Mouse (Mus musculus) spleen, postnatal 36 days (tissue): ENCODE data around the gene Pdzd3.
"Not testable (repeated sequence)": the region's sequence is repeated elsewhere in the genome, so short reads cannot be mapped to it uniquely, and the experiment has no call there.

ENCODE experiments used
- DNase-seq, 2 experiments: peaks; one replicate each; pipeline ENCODE4 v3.0.0; 2022; ENCODE audit warnings: low spot score in 2 of 2, mixed read lengths in 1 of 2

The Pdzd3 gene

GRCm38 (mm10) chr9:44251314-44251713 is at the start of gene Pdzd3:
TSS of gene Pdzd3 (minus strand) at chr9:44251471.
- DNase-seq, result no peak

GRCm38 (mm10) chr9:44300001-44300400 is 48.7 kb upstream of the Pdzd3 start:
- not testable (repeated sequence) for DNase-seq

GRCm38 (mm10) chr9:44292490-44292889 is 41.2 kb upstream of the Pdzd3 start:
- peak; percentile 56 to 61 for DNase-seq

DNA sequence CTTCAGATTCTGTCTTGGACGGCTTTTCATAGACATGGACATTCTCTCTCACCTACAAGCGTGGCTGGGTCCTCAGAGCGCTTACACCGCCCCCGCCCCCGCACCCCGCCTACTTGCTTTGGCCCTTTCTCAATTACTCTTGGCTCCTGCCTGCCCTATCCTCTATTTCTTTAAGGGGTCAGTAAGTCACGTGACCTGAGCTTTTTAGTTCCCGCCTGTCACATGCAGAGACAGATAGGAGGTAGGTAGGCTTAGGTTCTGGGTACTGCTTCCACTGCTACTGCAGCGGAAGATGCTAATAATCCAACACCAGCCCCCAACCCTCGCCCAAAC is 37.7 kb upstream of the Pdzd3 start:
- no peak for DNase-seq

DNA sequence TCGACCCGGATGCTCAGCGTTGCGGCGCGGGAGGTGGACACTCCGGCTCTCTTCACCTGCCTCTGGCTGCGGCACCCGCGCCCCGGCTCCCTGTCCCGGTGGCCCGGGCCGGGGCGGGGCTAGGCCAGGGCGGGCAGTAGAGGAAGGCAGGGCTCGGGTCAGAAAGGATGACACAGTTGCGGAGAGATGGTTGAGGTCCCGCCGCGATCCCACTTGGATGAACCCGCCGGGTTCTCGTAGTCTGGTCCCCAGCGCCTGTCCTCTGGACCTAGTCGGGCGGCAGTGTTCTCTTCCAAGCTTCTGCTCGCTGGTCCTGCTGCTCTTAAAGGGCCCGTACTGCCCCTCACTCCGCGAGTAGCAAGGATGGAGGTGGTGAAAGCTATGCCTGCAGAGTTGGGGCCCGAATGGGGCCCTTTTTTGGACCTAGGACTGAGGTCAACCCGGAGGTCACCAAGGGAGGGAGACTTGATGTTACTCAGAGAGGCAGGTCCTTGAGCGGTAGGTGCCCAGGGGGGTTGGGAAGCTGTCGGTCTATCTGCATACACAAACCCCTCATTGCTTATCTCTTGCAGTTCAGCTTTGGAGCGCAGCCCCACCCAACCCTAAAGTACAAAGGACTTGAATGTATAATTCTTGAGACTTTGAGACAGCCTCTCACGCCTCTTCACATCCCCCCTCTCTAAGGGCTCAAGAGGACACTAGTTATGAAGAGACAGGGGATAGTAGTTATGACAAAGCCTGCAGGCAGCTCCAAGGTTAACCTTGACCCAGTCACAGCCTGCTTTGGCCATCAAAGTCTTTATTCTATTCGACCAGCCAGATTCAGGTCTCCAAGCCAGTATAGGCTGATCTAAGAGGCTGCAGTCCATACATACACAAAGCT is 37.0 kb upstream of the Pdzd3 start, which contains the start of gene Abcg4:
Abcg4 (minus strand) TSS at position 540 of the 883 bp plus-strand sequence.
- peak; percentile 32 to 66 for DNase-seq

- DNase-seq, result peak; percentile 19 to 24
Measured at GRCm38 (mm10) chr9:44287401-44288075, 36.3 kb upstream of the Pdzd3 start.

GRCm38 (mm10) chr9:44287003-44287400 is 35.7 kb upstream of the Pdzd3 start:
- DNase-seq, result no peak

- DNase-seq, result peak; percentile 42 to 55
Measured at GRCm38 (mm10) chr9:44286256-44286850, 35.1 kb upstream of the Pdzd3 start.

DNA sequence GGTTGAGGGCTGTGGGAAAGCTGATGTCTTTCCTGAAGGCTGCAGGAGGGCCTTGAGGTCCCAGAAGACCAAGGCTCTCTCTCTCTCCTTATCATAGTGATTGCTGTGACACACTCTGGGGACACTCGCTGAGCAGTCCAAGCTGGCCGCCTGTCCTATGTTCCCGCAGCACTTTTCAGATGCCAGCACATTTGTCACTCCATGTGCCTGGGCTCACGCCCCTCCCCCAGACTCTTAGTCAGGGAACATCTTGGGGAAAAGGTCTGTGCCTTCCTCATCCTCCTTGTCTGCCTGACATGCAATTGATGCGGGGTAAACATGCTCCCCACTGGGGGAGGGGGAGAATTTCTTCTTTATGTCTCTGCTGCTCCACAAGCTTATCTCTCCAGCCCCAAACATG is 31.9 kb upstream of the Pdzd3 start:
- no peak for DNase-seq

DNA sequence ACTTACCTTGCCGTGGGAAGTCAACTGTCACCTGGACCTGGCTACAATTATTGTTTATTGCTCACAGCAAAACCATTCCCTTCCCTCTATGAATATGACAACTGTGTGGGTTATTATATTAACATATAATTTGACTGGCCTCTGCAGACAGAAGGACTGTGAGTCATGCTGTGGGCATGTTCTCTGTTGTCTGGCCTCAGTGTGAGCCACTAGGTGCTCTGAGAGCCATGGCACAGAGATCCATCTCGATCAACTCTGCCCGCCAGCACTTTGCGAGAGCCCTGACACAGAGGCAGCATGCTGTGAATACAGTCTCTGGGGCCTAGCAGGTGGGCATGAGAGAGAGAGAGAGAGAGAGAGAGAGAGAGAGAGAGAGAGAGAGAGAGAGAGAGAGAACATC is 18.7 kb upstream of the Pdzd3 start:
- DNase-seq, result no peak

DNA sequence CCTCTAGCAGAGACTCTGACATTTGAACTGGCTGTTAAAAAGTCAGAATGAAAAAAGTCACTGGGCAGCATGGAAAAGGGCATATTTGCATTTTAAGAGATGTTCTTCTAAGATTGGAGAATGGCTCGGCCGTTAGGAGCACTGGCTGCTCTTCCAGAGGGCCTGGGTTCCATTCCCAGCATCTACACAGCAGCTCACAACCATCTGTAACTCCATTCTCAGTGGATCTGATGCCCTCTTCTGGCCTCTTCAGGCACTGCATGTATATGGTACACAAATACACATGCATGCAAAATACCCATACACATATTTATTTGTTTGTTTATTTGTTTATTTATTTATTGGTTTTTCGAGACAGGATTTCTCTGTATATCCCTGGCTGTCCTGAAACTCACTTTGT is 17.8 kb upstream of the Pdzd3 start:
- no peak for DNase-seq

- DNase-seq, result peak; percentile 23 to 34
Measured at GRCm38 (mm10) chr9:44268432-44268831, 17.2 kb upstream of the Pdzd3 start, which contains the start of gene Nlrx1. TSS of gene Nlrx1 (minus strand) at chr9:44268599.

- peak; percentile 78 to 81 for DNase-seq
Measured at GRCm38 (mm10) chr9:44268027-44268360, 16.7 kb upstream of the Pdzd3 start.

DNA sequence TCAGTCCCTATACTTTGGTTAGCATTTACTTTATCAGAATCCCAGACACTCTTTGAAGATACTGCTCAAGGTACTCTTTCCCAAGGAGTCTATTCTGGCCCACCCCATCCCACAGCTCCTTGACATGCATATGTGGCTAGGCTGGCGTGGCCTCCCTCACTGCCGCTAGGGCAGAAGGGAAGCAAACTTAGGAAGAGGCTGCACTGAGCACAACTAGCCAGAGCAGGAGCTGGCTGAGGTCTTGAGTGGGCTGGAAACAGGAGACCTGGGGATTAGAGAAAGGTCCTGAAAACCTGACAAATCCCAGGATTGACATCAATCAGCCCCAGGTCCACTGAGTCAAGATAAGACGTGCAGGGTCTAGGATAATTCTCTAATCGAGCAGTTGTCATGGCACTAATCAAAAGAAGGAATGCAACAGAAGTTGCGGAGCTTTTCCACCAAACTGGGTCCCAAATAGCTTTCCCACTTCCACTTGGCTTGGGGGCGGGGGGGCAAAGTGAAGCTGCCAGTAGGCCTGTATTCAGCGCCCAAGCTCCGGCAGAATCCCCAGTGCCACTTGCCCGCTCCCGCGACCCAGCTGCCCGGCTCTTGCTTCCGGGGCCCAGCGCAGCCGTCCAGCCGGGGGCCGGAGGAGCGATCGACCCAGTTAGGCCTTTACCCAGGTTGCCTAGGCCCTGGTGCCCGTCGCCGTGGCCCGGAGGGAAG is 16.2 kb upstream of the Pdzd3 start:
- DNase-seq, result no peak

DNA sequence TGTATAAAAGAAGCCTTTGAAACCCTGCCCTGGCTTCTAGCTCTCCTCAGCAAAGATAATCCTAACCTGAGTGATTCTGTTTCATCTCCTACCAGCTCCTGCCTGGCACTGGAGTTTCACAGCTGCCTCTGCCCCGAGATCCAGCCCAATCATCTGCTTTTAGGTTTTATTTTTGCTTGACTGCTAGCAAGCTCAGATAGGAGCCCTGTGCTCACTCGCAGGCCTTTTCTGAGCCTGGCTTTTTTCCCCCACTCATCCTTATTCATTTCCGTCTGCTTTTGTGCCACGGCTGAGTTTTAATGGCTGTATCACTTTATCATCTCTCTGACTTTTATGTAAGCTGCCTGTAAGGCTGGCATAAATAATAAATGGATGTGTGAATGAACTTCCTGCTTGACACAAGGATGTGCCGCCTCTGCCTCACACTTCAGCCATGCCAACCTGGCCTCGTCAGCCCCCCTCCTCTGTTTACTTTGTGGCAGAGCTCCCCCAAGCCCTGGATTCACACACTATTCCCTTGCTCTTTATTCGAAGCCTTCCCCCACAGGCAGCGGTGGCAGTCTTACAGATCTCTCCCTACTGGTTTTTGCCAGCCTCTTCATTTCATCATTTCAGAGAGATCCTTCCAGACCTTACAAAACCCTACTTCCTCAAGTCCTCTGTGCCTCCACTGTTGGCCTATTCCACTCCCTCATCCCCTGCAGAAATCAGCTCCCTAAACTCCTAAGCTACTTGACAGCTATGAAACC is 15.4 kb upstream of the Pdzd3 start:
- DNase-seq, result no peak

DNA sequence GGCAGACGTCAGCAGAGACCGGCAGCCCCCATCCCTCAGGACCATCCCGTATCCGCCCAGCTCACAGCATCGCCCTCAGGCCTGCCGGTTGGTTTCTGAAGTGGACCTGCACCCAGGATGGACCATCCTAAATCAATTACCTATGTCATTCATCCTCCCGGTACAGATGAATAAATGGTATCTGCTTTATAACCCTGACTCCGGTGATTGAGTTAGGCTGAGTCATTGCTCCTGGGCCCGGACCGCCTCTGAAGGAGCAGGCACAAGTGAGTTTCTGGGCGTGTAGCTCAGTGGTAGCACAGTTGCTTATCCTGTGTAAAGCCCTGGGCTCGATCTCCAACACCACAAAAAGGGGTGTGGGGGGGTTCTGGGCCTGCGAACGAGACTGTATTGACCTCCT is 10.1 kb upstream of the Pdzd3 start:
- DNase-seq, result no peak

DNA sequence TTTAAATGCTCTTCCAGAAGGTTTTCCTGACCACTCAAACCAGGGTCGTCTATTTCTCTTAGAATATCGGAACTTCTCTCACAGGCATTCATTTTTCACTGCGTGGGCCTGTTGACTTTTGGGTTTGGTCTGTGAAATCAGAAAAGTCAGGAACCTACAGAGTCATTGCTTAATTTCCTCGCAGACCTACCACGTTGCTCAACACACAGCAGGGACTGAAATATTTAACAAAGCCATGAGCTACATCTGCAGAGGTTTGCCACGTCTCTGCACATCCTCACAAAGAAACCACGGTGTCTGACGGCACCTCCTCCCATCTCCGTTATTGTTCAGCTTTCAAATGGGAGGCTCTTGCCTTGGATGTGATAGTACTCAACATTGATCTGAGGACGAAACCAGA is 7.7 kb upstream of the Pdzd3 start:
- DNase-seq, result no peak

DNA sequence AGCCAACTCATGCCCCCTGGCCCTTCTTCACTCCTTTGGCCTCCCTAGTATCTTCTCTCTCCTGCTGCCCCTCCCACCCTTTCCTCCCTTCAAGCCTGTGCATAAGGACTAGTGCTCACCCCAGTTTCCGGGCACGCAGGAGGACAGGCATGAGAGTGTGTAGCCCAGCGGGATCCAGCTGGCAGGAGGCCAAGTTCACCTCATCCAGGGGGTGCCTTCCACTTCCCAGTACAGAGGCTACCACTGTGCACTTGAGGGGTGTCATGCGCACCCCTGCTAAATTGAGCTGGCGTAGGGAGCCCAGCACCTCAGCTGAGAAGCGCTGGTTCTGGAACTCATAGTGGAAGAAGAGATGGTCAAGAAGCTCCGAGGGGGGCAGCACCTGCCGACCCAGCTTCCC is 4.9 kb upstream of the Pdzd3 start:
- DNase-seq, result no peak

DNA sequence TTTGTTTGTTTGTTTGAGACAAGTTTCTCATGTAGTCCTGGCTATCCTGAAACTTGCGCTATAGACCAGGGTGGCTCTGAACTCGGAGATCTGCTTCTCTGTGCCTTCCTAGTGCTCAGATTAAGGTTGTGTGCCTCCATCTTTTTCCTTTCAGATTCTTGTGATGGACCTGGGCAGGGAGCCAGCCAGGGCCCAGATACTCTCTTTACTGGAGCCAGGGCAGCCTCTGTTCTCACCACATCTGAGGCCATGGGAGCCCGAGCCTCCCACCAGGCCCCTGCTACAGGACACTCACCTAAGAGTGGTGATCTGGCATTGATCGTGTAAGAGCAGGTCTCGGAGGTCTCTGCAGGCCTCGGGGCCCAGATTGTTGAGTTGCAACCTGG is 3.9 kb upstream of the Pdzd3 start:
- no peak for DNase-seq

- no peak for DNase-seq
Measured at GRCm38 (mm10) chr9:44254508-44255135, 3.4 kb upstream of the Pdzd3 start.

DNA sequence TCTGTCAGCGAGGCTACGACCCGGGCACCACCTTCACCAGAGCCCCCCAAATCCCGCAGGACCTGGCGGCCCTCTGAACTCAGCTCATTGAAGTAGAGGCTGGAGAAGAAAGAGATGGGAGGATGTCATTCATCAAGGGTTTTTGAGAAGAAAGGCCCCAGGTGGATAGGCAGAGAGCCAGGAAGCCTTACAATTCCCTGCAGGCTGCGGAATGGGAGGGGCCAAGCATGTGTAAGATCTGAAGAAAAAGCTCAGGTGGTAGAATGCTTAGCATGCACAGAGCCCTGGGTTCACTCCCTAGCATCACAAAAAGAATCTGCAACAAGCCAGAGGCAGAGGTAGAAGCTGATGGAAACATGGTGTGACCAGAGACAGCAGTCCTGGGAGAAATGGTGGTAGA is 2.2 kb upstream of the Pdzd3 start:
- no peak for DNase-seq
